Mouse (Mus musculus): ENCODE results near the gene Blm. TPM values are rescaled to one million over a fixed set of nuclear protein-coding genes. Genes with fewer than 3 reads are reported as not detected.

Gene Blm
- total and polyA plus RNA-seq, 2 experiments, result 0.43 to 6.9 TPM

DNA sequence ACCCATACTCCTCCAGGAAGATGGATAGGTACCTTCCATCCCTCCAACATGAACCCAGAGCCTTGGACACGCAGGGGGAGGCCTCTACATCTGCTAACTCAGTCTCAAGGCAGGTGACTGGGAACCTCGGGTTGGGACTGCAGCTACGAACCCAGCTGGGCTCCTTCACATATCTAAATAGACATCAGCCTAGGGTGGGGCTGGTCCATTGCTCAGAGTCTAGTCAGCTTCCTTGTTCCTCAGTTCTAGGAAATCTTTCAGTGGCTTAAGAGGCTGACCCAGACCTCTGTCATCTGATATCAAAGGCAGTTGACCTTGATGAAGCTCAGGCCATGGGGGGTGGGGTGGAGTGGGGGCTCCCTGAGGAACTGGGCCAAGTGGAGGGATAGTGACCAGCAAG lies 115.6 kb downstream of the Blm start:
- no peak overlapping the region for H3K9ac ChIP-seq (ENCODE audit: low read depth, low read length)
- H3K4me3 ChIP-seq (ENCODE audit: insufficient read depth, low read depth, low read length), result no peak overlapping the region
- DNase-seq (ENCODE audit: extremely low read depth, low read depth, low spot score), result no peak
- peaks cover 18% of the 10 kb centered on the region for H3K4me1 ChIP-seq (ENCODE audit: control insufficient read depth, insufficient read depth, low read length)
- H3K27me3 ChIP-seq (ENCODE audit: control insufficient read depth, insufficient read depth, low read length), result no peaks in the 10 kb centered on the region
- no peaks in the 10 kb centered on the region for H3K36me3 ChIP-seq (ENCODE audit: control insufficient read depth, insufficient read depth, low read length)
- no peaks in the 10 kb centered on the region for H3K79me2 ChIP-seq (ENCODE audit: control insufficient read depth, insufficient read depth, low read length)
- no peak overlapping the region for H3K27ac ChIP-seq (replicated peaks; ENCODE audit: insufficient read depth, low read depth, low read length)
- 82% methylated on average over 3 of the region's 3 CpGs for WGBS
- no peak for TF ChIP-seq POLR2A (IDR thresholded peaks at IDR 0.05; ENCODE audit: extremely low read depth, insufficient read depth, low read length)

DNA sequence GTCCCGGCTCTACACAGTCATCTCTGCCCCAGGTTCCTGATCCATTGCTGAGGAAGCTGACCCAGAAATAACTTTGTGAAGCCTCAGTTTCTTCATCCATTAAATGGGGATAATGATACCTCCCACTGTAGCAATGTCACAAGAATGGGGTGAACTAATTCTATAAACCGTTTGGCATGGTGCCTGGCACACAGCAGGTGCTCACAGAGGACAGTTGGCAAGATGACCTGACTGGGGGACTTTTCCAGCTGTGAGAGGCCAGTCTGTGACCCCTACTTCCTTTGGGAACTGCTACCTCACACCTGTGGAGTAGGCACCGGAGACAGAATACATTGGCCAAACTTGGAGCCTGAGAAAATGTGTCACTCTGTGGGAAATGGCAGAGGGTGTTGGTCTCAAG lies 116.9 kb downstream of the Blm start:
- Histone ChIP-seq H3K79me2 (ENCODE audit: control insufficient read depth, insufficient read depth, low read length) (no peaks in the 10 kb centered on the region), H3K27ac (replicated peaks; ENCODE audit: insufficient read depth, low read depth, low read length) (peak overlapping the region; percentile 74), H3K4me3 (ENCODE audit: insufficient read depth, low read depth, low read length) (no peak overlapping the region), H3K4me1 (ENCODE audit: control insufficient read depth, insufficient read depth, low read length) (peaks cover 27% of the 10 kb centered on the region), H3K36me3 (ENCODE audit: control insufficient read depth, insufficient read depth, low read length) (no peaks in the 10 kb centered on the region), H3K9ac (ENCODE audit: low read depth, low read length) (no peak overlapping the region), H3K27me3 (ENCODE audit: control insufficient read depth, insufficient read depth, low read length) (no peaks in the 10 kb centered on the region)
- no peak for TF ChIP-seq CTCF (IDR thresholded peaks at IDR 0.05; ENCODE audit: low read depth, low read length)
- TF ChIP-seq POLR2A (IDR thresholded peaks at IDR 0.05; ENCODE audit: extremely low read depth, insufficient read depth, low read length), result no peak
- 56% methylated on average over 3 of the region's 3 CpGs for WGBS
- DNase-seq (ENCODE audit: extremely low read depth, low read depth, low spot score), result peak; percentile 65

GRCm38 (mm10) chr7:80417601-80418000 lies 117.3 kb downstream of the Blm start:
- no peak for TF ChIP-seq POLR2A (IDR thresholded peaks at IDR 0.05; ENCODE audit: extremely low read depth, insufficient read depth, low read length)
- TF ChIP-seq CTCF (IDR thresholded peaks at IDR 0.05; ENCODE audit: low read depth, low read length), result no peak
- peak; percentile 90 for DNase-seq (ENCODE audit: extremely low read depth, low read depth, low spot score)
- H3K9ac ChIP-seq (ENCODE audit: low read depth, low read length), result no peak overlapping the region
- peaks cover 30% of the 10 kb centered on the region for H3K4me1 ChIP-seq (ENCODE audit: control insufficient read depth, insufficient read depth, low read length)
- H3K36me3 ChIP-seq (ENCODE audit: control insufficient read depth, insufficient read depth, low read length), result no peaks in the 10 kb centered on the region
- no peaks in the 10 kb centered on the region for H3K27me3 ChIP-seq (ENCODE audit: control insufficient read depth, insufficient read depth, low read length)
- H3K79me2 ChIP-seq (ENCODE audit: control insufficient read depth, insufficient read depth, low read length), result no peaks in the 10 kb centered on the region
- H3K27ac ChIP-seq (replicated peaks; ENCODE audit: insufficient read depth, low read depth, low read length), result peak overlapping the region; percentile 74
- H3K4me3 ChIP-seq (ENCODE audit: insufficient read depth, low read depth, low read length), result no peak overlapping the region

DNA sequence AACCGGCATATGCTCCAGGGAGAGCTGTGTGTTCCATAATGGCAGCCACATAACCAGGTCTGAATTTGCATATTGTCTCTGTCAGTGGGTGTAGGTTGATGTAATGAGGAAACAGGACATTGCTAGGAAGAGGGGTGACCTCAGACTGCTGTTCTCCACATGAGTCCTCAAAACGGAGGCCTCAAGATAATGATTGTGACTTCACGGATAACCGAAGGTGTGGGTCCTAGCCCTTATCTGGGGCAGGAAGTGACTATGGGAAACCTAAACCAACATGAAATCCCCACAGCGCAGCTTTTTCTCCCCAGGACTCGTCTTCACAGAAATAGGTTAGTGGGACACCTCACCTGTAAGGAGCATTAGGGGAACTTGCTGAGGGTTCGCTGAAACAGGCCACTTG lies 118.0 kb downstream of the Blm start:
- TF ChIP-seq CTCF (IDR thresholded peaks at IDR 0.05; ENCODE audit: low read depth, low read length) (no peak), POLR2A (IDR thresholded peaks at IDR 0.05; ENCODE audit: extremely low read depth, insufficient read depth, low read length) (no peak)
- DNase-seq (ENCODE audit: extremely low read depth, low read depth, low spot score), result no peak
- no peaks in the 10 kb centered on the region for H3K36me3 ChIP-seq (ENCODE audit: control insufficient read depth, insufficient read depth, low read length)
- H3K4me3 ChIP-seq (ENCODE audit: insufficient read depth, low read depth, low read length), result no peak overlapping the region
- 89% methylated on average over 7 of the region's 7 CpGs for WGBS
- H3K27me3 ChIP-seq (ENCODE audit: control insufficient read depth, insufficient read depth, low read length), result no peaks in the 10 kb centered on the region
- peak overlapping the region; percentile 61 for H3K27ac ChIP-seq (replicated peaks; ENCODE audit: insufficient read depth, low read depth, low read length)
- peaks cover 27% of the 10 kb centered on the region for H3K4me1 ChIP-seq (ENCODE audit: control insufficient read depth, insufficient read depth, low read length)
- no peaks in the 10 kb centered on the region for H3K79me2 ChIP-seq (ENCODE audit: control insufficient read depth, insufficient read depth, low read length)
- H3K9ac ChIP-seq (ENCODE audit: low read depth, low read length), result no peak overlapping the region

- H3K9ac ChIP-seq (ENCODE audit: low read depth, low read length), result no peak overlapping the region
- no peak overlapping the region for H3K27ac ChIP-seq (replicated peaks; ENCODE audit: insufficient read depth, low read depth, low read length)
- H3K4me3 ChIP-seq (ENCODE audit: insufficient read depth, low read depth, low read length), result no peak overlapping the region
- 85% methylated on average over 7 of the region's 7 CpGs for WGBS
- TF ChIP-seq POLR2A (IDR thresholded peaks at IDR 0.05; ENCODE audit: extremely low read depth, insufficient read depth, low read length) (no peak), CTCF (IDR thresholded peaks at IDR 0.05; ENCODE audit: low read depth, low read length) (no peak)
- DNase-seq (ENCODE audit: extremely low read depth, low read depth, low spot score), result no peak
- H3K79me2 ChIP-seq (ENCODE audit: control insufficient read depth, insufficient read depth, low read length), result no peaks in the 10 kb centered on the region
- no peaks in the 10 kb centered on the region for H3K36me3 ChIP-seq (ENCODE audit: control insufficient read depth, insufficient read depth, low read length)
- no peaks in the 10 kb centered on the region for H3K27me3 ChIP-seq (ENCODE audit: control insufficient read depth, insufficient read depth, low read length)
- H3K4me1 ChIP-seq (ENCODE audit: control insufficient read depth, insufficient read depth, low read length), result peaks cover 24% of the 10 kb centered on the region
These were observed 120.5 kb downstream of the Blm start for GRCm38 (mm10) chr7:80414303-80414855.

DNA sequence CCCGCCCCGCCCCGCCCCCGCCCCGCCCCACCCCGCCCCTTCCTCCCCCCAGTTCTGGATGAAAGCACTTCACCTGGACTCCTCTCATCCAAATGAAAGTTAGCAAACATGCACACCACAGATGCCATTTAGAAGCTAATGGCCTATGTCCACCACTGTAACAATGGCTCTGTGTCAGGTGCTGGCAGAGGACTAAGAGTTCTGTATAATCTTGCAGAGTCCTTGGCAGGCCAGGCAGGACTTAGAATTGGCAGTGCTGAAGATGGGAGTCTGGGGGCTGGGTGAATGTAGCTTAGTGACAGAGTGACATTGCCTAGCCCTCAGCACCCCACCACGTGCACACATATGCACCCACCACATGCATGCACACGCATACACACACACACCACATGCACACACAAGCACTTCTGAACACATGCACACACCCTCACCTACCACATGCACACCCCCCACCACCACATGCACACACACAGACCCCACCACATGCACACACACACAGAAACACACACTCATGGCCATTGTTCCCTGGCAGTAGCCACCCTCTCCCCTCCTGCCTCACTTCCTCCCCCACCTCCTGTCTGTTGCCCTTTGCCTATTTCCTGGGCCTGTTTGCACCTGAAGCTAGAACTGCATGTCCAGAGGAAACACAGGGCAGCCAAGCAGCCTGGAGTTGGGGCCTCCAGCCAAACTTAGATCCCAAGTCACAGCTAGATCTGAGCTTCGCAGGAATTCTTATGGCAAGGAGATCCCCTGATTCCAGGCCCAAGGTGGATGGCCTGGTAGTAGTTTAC lies 121.2 kb downstream of the Blm start:
- H3K27me3 ChIP-seq (ENCODE audit: control insufficient read depth, insufficient read depth, low read length), result no peaks in the 10 kb centered on the region
- no peak overlapping the region for H3K4me3 ChIP-seq (ENCODE audit: insufficient read depth, low read depth, low read length)
- no peak overlapping the region for H3K9ac ChIP-seq (ENCODE audit: low read depth, low read length)
- 76% methylated on average over 9 of the region's 9 CpGs for WGBS
- H3K4me1 ChIP-seq (ENCODE audit: control insufficient read depth, insufficient read depth, low read length), result peaks cover 24% of the 10 kb centered on the region
- TF ChIP-seq POLR2A (IDR thresholded peaks at IDR 0.05; ENCODE audit: extremely low read depth, insufficient read depth, low read length), result no peak
- TF ChIP-seq CTCF (IDR thresholded peaks at IDR 0.05; ENCODE audit: low read depth, low read length), result no peak
- no peaks in the 10 kb centered on the region for H3K79me2 ChIP-seq (ENCODE audit: control insufficient read depth, insufficient read depth, low read length)
- no peaks in the 10 kb centered on the region for H3K36me3 ChIP-seq (ENCODE audit: control insufficient read depth, insufficient read depth, low read length)
- peak; percentile 63 for DNase-seq (ENCODE audit: extremely low read depth, low read depth, low spot score)
- H3K27ac ChIP-seq (replicated peaks; ENCODE audit: insufficient read depth, low read depth, low read length), result no peak overlapping the region

Measured in liver, adult 2 months (tissue).